Mouse (Mus musculus) midbrain, embryonic 15.5 days (tissue): Measurements from ENCODE around the gene Gpr183. TPM values are rescaled to one million over a fixed set of nuclear protein-coding genes. Genes with fewer than 3 reads are reported as not detected.

Source experiments
- ATAC-seq: fragments of 200-750 bp; cut with Nextera tagmentation; replicated peaks from 2 replicates; pipeline ENCODE4 v1.8.0; 2017; ENCODE audit warnings: moderate TSS enrichment
- H3K27ac ChIP-seq: fragments of 300-500 bp; sonication (generic); 2 replicates; pipeline ENCODE4 v1.5.1; 2015; ENCODE audit warnings: mild to moderate bottlenecking, inconsistent platforms
- H3K27me3 ChIP-seq: fragments of 300-500 bp; sonication (generic); replicated peaks from 2 replicates; pipeline ENCODE4 v1.6.1; 2015; ENCODE audit warnings: inconsistent platforms
- H3K36me3 ChIP-seq: fragments of 300-500 bp; sonication (generic); replicated peaks from 2 replicates; pipeline ENCODE4 v1.6.1; 2015; ENCODE audit warnings: inconsistent platforms
- H3K4me1 ChIP-seq: fragments of 300-500 bp; sonication (generic); 2 replicates; pipeline ENCODE4 v1.6.1; 2015; ENCODE audit warnings: inconsistent platforms
- H3K4me2 ChIP-seq: fragments of 300-500 bp; sonication (generic); 2 replicates; pipeline ENCODE4 v1.6.1; 2015; ENCODE audit warnings: inconsistent platforms, mild to moderate bottlenecking, moderate library complexity
- H3K4me3 ChIP-seq: fragments of 300-500 bp; sonication (generic); 2 replicates; pipeline ENCODE4 v1.5.1; 2015; ENCODE audit warnings: mild to moderate bottlenecking, inconsistent platforms
- H3K9ac ChIP-seq: fragments of 300-500 bp; sonication (generic); 2 replicates; pipeline ENCODE4 v1.6.1; 2015; ENCODE audit warnings: mild to moderate bottlenecking, inconsistent platforms
- H3K9me3 ChIP-seq: fragments of 300-500 bp; sonication (generic); 2 replicates; pipeline ENCODE4 v1.6.1; 2016; ENCODE audit warnings: inconsistent platforms
- WGBS: fragments of 180-500 bp; shearing (Covaris S2); methylation state at CpG from one replicate; pipeline ENCODE4 v1.1.7; 2015; ENCODE audit warnings: mixed read lengths; 5-methylcytosine and 5-hydroxymethylcytosine counted together
- polyA plus RNA-seq: library from polyadenylated mRNA; unstranded; fragments of >200 nt; fragmentation: Nextera tagmentation; extraction: Ambion mirVana; gene quantifications from 2 replicates; pipeline ENCODE4 v1.2.1, GENCODE M21; 2015

The Gpr183 gene
- polyA plus RNA-seq, 1 experiment from 2014 or later: 1.1 TPM

DNA sequence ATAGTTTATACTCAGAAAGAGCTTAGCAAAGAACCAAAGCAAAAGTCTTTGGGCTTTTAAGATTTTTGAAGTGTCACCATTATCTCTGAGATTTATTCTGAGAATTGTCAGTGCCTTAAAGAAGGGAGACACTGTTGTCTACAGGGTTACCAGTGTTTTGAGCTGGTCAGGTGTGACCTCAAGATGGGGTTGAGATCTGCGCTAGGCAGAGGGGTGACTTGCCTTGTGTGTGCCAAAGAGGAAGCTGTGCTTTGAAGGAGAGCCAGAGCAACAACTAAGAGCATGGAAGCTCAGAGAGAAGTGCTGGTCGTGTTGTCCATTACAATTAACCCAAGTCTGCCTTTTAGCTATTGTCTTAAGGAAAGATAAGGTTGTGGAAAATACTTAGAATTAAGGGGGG, 4.5 kb downstream of the Gpr183 start:
- Histone ChIP-seq H3K27ac (no peak overlapping the region), H3K27me3 (no peaks in the 10 kb centered on the region), H3K36me3 (no peaks in the 10 kb centered on the region), H3K4me1 (peaks cover 5% of the 10 kb centered on the region; the same call in 1 of the 2 replicates), H3K9me3 (no peaks in the 10 kb centered on the region), H3K4me3 (no peak overlapping the region), H3K4me2 (no peak overlapping the region), H3K9ac (no peak overlapping the region)
- no peak for ATAC-seq
- 83% methylated on average over 2 of the region's 2 CpGs for WGBS

DNA sequence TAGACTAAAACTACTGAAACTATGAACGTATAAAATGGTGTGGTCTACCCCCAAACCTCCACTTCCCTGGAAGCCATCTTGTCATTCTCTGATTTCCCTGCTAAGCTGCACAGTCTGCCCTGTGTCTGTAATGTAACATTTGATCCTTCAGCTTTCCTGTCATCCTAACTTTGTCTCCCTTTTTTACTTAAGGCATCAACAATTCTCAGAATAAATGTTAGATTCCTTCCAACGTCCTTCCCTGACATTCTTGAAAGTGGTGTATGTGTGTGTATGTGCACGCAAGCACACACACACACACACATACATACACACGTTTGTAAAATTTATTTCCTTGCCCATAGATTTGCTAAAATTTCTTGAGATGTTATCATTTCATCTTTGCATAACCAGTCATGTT, 5.0 kb downstream of the Gpr183 start:
- whole genome bisulfite sequencing: 90% methylated on average over 4 of the region's 4 CpGs
- Histone ChIP-seq H3K4me3 (no peak overlapping the region), H3K36me3 (no peaks in the 10 kb centered on the region), H3K4me1 (peaks cover 5% of the 10 kb centered on the region; the same call in 1 of the 2 replicates), H3K9ac (no peak overlapping the region), H3K27me3 (no peaks in the 10 kb centered on the region), H3K9me3 (no peaks in the 10 kb centered on the region), H3K27ac (no peak overlapping the region), H3K4me2 (no peak overlapping the region)
- no peak for ATAC-seq

DNA sequence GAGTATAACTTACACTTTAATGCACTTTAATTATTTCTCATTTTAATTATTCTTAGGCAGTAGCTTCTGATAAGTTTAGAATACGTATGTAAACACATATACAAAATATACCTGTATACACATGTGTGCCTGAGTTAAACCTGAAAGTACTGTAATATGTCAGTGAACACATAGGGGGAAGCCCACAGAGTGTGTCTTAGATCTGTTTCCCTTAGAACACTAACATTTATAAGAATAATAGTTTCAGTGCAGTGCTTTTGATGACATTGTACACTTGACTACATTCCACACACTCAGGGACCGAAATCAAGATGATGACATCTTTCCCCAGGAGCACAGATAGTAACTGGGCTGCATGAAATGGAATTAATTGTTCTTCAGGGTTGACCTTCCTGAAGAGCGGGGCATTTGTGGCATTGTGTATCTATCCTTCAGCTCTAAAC, 5.4 kb downstream of the Gpr183 start:
- WGBS: 90% methylated on average over 3 of the region's 3 CpGs
- H3K4me2 ChIP-seq: no peak overlapping the region
- no peak for ATAC-seq
- no peaks in the 10 kb centered on the region for H3K9me3 ChIP-seq
- H3K27ac ChIP-seq: no peak overlapping the region
- no peak overlapping the region for H3K9ac ChIP-seq
- no peaks in the 10 kb centered on the region for H3K27me3 ChIP-seq
- no peaks in the 10 kb centered on the region for H3K36me3 ChIP-seq
- H3K4me1 ChIP-seq: peaks cover 5% of the 10 kb centered on the region; the same call in 1 of the 2 replicates
- no peak overlapping the region for H3K4me3 ChIP-seq

DNA sequence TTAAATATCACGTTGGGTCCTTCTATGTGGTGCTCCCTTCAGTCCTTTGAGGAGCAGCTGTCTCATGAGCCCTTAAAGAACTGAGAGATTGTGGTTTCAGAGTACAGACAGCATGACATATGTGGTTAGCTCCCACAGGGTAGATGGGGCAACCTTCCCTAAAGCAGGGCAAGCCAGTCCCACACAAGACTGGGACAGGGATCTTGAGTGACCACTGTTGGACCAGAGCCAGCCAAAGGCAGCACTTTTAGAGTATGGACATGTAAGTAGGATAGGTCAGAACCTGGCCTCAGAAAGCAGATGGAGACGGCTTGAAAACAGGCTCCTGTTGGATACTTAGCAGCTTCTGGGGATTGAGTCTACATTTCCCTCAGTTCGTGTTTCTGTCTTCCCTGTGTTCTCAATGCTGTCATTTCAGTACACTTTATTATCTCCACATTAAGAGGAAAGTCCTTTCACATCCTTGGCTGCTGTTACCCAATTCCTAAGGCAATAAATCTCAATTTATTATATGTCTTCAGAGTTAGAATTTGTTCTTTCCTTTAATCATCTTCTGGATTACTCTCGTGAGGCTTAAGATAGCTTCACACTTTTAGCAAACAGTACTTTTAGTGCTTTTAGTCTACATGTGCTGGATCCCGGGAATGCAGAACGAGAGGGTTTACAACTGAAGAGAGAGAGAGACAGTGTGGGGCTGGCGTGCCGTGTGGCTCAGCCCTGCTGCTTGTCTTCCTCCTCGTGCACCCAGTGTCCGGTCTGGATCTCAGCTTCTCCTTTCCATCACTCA, 6.1 kb downstream of the Gpr183 start:
- WGBS: 90% methylated on average over 10 of the region's 10 CpGs

DNA sequence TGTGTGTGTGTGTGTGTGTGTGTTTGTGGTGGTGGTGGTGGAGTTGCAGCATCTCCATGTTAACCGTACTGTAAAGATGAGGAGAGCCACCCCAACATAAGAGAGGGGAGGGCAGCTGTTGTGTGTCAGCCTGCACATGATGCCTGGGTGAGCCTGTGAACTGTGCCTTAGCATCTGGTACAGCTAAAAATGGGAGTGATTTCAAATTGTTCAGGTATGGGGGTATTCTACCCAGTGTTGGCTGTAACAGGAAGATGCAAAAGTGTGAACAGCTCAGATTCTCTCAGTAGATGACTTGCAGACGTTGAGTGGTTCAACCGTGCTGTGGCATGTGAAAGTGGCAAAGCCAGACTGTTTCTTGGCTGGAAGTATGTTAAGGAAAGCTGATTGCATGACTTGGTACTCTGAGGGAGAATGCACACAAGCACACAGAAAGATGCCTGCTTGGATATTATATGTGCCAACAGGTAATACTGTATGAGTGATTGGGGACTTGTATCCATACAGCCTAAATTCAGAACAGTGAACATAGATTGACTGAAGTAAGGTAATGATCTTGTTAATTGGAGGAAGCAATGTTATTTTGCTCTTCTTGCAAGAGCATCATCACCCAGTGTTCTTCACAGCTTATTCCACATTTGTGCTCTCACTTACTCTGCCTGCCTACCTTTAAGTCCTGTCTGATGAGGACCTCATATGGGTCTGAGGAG, 6.8 kb downstream of the Gpr183 start:
- Histone ChIP-seq H3K4me2 (no peak overlapping the region), H3K4me3 (no peak overlapping the region), H3K4me1 (no peaks in the 10 kb centered on the region), H3K9me3 (no peaks in the 10 kb centered on the region), H3K9ac (no peak overlapping the region), H3K36me3 (no peaks in the 10 kb centered on the region), H3K27me3 (no peaks in the 10 kb centered on the region), H3K27ac (no peak overlapping the region)
- ATAC-seq: no peak
- 96% methylated on average over 3 of the region's 3 CpGs for WGBS

More for the DNA sequence above, 6.1 kb downstream of the Gpr183 start:
- no peak overlapping the region for H3K4me2 ChIP-seq
- no peaks in the 10 kb centered on the region for H3K9me3 ChIP-seq
- no peak overlapping the region for H3K27ac ChIP-seq
- H3K9ac ChIP-seq: no peak overlapping the region
- no peaks in the 10 kb centered on the region for H3K27me3 ChIP-seq
- no peak overlapping the region for H3K4me3 ChIP-seq
- H3K4me1 ChIP-seq: peaks cover 5% of the 10 kb centered on the region; the same call in 1 of the 2 replicates
- no peaks in the 10 kb centered on the region for H3K36me3 ChIP-seq
- no peak for ATAC-seq

DNA sequence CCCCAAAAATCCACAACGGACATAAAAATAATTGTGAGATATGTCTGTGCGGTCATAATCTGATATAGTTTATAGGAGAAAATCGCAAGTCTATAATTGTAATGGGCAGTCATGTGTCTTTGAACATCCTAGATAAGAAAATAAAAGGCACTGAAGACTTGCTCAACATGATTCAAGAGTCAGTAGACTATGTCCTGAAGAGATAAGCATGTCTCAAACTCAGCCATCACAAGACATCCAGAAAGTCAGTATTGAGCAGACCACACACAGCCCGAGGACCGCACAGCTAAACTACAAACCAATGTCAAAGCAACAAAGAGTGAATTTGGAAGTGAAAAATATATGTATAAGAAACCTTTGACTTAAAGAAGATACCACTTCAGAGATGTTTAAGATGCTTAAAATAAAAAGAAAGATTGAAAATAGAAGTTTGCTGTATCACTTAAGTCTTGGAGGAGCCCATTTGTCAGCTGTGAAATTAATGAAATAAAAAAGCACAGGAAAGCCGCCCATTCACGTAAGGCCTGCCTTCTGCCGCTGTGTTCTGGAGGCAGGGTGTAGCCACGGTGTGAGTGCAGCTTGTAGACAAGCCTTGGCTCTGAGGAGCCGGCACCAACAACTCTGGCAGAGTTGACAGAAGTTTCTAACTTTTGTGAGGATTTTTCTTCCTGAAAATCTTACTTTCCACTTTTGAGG, 7.7 kb downstream of the Gpr183 start:
- H3K9ac ChIP-seq: no peak overlapping the region
- no peak overlapping the region for H3K4me3 ChIP-seq
- no peaks in the 10 kb centered on the region for H3K9me3 ChIP-seq
- H3K4me2 ChIP-seq: no peak overlapping the region
- H3K27ac ChIP-seq: no peak overlapping the region
- ATAC-seq: no peak
- no peaks in the 10 kb centered on the region for H3K4me1 ChIP-seq
- H3K27me3 ChIP-seq: no peaks in the 10 kb centered on the region
- WGBS: 93% methylated on average over 10 of the region's 10 CpGs
- no peaks in the 10 kb centered on the region for H3K36me3 ChIP-seq

GRCm38 (mm10) chr14:121956291-121956690, 8.7 kb downstream of the Gpr183 start:
- H3K27ac ChIP-seq: no peak overlapping the region
- H3K36me3 ChIP-seq: no peaks in the 10 kb centered on the region
- no peak for ATAC-seq
- no peak overlapping the region for H3K4me2 ChIP-seq
- 96% methylated on average over 5 of the region's 5 CpGs for WGBS
- no peaks in the 10 kb centered on the region for H3K9me3 ChIP-seq
- no peaks in the 10 kb centered on the region for H3K27me3 ChIP-seq
- H3K4me1 ChIP-seq: no peaks in the 10 kb centered on the region
- no peak overlapping the region for H3K4me3 ChIP-seq
- H3K9ac ChIP-seq: no peak overlapping the region

- Histone ChIP-seq H3K27me3 (no peaks in the 10 kb centered on the region), H3K4me2 (no peak overlapping the region), H3K27ac (no peak overlapping the region), H3K36me3 (no peaks in the 10 kb centered on the region), H3K4me1 (no peaks in the 10 kb centered on the region), H3K9ac (no peak overlapping the region), H3K4me3 (no peak overlapping the region), H3K9me3 (no peaks in the 10 kb centered on the region)
- WGBS: 92% methylated on average over 5 of the region's 5 CpGs
- no peak for ATAC-seq
These were observed 9.7 kb downstream of the Gpr183 start for GRCm38 (mm10) chr14:121955176-121955795.

GRCm38 (mm10) chr14:121954608-121955007, 10.4 kb downstream of the Gpr183 start:
- no peak for ATAC-seq
- Histone ChIP-seq H3K27ac (no peak overlapping the region), H3K27me3 (no peaks in the 10 kb centered on the region), H3K9ac (no peak overlapping the region), H3K4me2 (no peak overlapping the region), H3K36me3 (no peaks in the 10 kb centered on the region), H3K4me3 (no peak overlapping the region), H3K9me3 (no peaks in the 10 kb centered on the region), H3K4me1 (no peaks in the 10 kb centered on the region)
- 95% methylated on average over 12 of the region's 12 CpGs for WGBS

DNA sequence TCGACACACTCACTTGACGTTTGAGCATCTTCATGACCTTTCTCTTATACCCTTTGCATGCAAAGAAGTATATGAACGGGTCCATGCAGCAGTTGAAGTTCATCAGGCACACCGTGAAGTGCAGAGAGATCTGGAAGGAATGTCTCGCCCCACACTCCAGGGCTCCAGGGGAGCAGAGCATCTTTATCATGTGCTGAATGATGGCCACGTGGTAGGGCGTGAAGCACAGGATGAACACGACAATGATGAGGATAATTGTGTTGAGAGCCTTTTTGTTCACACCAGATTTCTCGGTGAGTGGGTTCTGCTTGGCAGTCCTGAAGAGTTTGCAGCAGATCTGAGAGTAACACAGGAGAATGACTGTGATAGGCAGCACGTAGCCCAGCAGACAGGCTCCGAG, 10.9 kb downstream of the Gpr183 start:
- Histone ChIP-seq H3K4me3 (no peak overlapping the region), H3K36me3 (no peaks in the 10 kb centered on the region), H3K9me3 (no peaks in the 10 kb centered on the region), H3K27me3 (no peaks in the 10 kb centered on the region), H3K4me1 (no peaks in the 10 kb centered on the region), H3K9ac (no peak overlapping the region), H3K27ac (no peak overlapping the region), H3K4me2 (no peak overlapping the region)
- no peak for ATAC-seq
- WGBS: 93% methylated on average over 11 of the region's 11 CpGs

DNA sequence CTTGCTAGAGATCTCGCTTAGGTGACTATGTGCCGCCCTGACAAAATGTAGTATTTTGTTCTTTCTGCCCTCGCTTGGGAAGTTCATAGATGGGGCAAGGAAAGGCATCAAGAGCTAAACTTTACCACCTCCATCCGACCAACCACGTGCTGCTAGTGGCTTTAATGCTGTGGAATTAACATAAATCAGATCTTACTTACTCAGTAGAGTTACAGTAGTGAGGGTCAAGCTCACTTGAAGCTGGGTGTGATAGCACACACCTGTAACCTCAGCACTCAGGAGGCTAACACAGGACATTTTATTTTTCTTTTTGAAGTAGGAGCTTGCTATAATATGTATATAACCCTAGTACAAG, 13.0 kb downstream of the Gpr183 start:
- Histone ChIP-seq H3K9me3 (no peaks in the 10 kb centered on the region), H3K27ac (no peak overlapping the region), H3K4me2 (no peak overlapping the region), H3K9ac (no peak overlapping the region), H3K4me3 (no peak overlapping the region), H3K36me3 (no peaks in the 10 kb centered on the region), H3K27me3 (no peaks in the 10 kb centered on the region), H3K4me1 (no peaks in the 10 kb centered on the region)
- 89% methylated on average over 5 of the region's 5 CpGs for WGBS
- no peak for ATAC-seq

- no peak overlapping the region for H3K9ac ChIP-seq
- no peaks in the 10 kb centered on the region for H3K36me3 ChIP-seq
- H3K4me3 ChIP-seq: no peak overlapping the region
- 90% methylated on average over 2 of the region's 2 CpGs for WGBS
- no peak overlapping the region for H3K4me2 ChIP-seq
- no peak for ATAC-seq
- H3K4me1 ChIP-seq: no peaks in the 10 kb centered on the region
- no peaks in the 10 kb centered on the region for H3K27me3 ChIP-seq
- H3K27ac ChIP-seq: no peak overlapping the region
- H3K9me3 ChIP-seq: no peaks in the 10 kb centered on the region
These were observed 13.5 kb downstream of the Gpr183 start for GRCm38 (mm10) chr14:121951399-121952045.
